Mouse (Mus musculus) adrenal gland, postnatal 10 days (tissue): ENCODE data around the gene Frmd4b. TPM values are rescaled to one million over a fixed set of nuclear protein-coding genes. Genes with fewer than 3 reads are reported as not detected.

ENCODE experiments used
- DNase-seq: peaks from one replicate; pipeline ENCODE4 v3.0.0; 2021; ENCODE audit warnings: mixed read lengths
- total RNA-seq, 2 experiments: library from RNA; stranded (reverse); gene quantifications; 2 replicates each; pipeline ENCODE4 v1.2.3; 2021

Frmd4b gene
- total RNA-seq, 2 experiments from 2014 or later = 20.0 to 27.9 TPM

DNA sequence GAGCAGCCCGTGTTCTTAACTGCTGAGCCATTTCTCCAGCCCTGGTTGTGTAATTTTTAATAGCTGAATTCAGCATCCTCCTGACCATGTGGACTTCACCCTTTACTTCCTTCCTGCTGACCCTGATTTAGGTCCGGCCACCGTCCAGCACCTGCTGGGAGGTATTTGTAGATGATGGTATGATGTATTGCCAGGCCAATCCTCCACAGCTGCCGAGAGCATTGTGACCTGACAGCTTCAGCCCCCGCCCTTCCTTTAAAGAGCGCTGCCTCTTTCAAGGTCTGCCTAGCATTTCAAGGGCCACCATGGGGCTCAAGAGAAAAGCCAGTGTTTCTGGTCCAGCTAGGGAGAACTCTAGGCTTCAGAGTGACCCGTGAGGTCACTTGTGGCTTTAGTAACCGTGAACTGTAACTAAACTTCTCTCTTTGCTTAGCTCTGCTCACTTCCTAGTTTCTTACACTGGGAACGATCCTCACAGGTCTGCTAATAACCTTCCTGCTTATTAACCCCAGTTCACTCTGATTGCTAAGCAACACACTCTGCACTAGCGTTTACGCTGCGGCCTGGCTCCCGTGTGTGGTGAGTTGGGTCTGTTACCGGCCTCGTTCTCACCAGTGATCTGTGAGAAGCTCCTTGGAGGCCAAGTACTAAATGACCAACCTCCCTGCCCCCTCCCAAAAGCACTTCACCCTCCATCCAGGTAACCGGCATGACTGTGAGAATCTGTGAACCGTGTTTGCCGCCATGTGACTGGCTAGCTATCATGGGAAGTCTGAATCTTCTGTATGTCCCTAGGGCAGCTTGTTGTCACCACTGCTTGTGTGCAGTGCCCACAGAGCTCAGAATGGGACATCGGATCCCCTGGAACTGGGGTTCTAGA, 138.1 kb downstream of the Frmd4b start:
- DNase-seq = no peak

- DNase-seq = no peak
Observed at GRCm38 (mm10) chr6:97473672-97474071, 143.7 kb downstream of the Frmd4b start.

- DNase-seq = no peak
Observed at GRCm38 (mm10) chr6:97472873-97473550, 144.3 kb downstream of the Frmd4b start.

- DNase-seq = no peak
Observed at GRCm38 (mm10) chr6:97463898-97464524, 153.3 kb downstream of the Frmd4b start.

DNA sequence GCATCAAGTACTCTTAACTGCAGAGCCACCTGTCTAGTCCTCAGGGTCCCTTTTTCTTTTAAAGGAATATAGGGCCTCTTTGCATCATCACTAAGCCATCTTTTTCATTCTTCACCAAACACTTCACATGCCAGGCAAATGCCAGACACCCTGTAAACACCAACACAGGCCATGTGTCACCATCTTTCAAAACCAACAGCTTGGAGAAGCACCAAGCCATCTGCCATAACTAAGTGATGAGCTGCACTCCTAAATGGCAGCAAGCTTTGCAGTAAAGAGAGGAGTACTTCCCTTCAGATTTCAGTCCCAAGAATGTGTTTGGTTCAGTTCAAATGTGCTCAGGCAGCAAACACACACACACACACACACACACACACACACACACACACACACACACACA, 154.9 kb downstream of the Frmd4b start:
- DNase-seq = no peak

- DNase-seq = no peak
Observed at GRCm38 (mm10) chr6:97459112-97459511, 158.2 kb downstream of the Frmd4b start.

- DNase-seq = no peak
Observed at GRCm38 (mm10) chr6:97458358-97458757, 159.0 kb downstream of the Frmd4b start.

DNA sequence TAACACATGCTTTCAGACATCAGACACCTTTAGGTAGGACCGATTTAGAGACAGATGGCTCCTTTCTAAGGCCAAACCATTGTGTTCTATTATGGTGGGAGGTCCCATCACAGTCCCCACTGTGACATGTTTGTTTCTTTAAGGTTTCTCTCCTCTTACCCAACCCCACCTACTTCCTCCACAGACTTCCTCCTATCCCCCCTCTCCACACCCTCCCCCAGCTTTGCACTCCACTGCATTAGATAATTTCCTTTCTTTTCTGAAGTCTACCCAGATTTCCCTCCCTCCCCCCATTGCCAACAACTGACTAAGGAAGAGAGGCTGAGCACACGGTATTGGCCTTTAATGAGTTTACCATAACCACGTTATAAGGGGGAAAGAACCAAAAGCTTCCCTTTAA, 159.4 kb downstream of the Frmd4b start:
- peak; percentile 31 for DNase-seq

GRCm38 (mm10) chr6:97457210-97457609, 160.1 kb downstream of the Frmd4b start:
- DNase-seq = peak; percentile 22

DNA sequence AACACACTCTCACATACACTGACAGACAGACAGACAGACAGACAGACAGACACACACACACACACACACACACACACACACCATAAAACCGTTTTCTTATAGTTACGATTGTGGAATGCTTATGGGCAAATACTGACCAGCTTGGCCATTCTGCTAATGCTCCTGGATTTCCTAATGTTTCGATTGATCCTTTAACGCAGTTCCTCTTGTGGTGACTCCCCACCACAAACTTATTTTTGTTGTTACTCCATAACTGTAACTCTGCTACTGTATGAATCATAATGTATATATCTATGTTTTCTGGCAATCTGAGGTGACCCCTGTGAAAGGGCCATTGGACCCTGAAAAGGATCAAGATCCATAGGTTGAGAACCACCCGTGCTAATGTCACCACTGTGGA, 165.1 kb downstream of the Frmd4b start:
- no peak for DNase-seq

GRCm38 (mm10) chr6:97449806-97450205, 167.5 kb downstream of the Frmd4b start:
- no peak for DNase-seq

- no peak for DNase-seq
Observed at GRCm38 (mm10) chr6:97447020-97447419, 170.3 kb downstream of the Frmd4b start.

DNA sequence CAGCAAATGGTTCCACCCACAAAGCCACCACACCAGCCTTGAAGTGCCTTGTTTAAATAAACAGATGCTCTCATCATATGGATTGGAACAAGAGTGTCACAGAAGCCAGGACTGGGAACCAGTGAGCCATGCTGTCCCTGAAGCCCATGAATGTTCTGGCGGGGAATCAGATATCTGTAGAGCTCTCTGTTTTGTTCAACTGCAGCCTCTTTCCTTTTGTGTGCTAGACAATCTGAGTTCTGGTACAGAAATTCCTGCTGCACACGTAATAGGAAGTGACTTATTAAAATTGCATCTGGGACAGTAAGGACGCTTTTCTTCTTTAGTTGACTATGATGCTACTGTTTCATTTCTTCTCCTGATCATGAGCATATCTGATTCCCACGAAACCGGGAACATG, 173.2 kb downstream of the Frmd4b start:
- DNase-seq = no peak

- peak; percentile 28 for DNase-seq
Observed at GRCm38 (mm10) chr6:97443522-97443921, 173.8 kb downstream of the Frmd4b start.

GRCm38 (mm10) chr6:97441357-97441756, 176.0 kb downstream of the Frmd4b start:
- DNase-seq = peak; percentile 48

GRCm38 (mm10) chr6:97438918-97439645, 178.3 kb downstream of the Frmd4b start:
- no peak for DNase-seq

GRCm38 (mm10) chr6:97434753-97435152, 182.6 kb downstream of the Frmd4b start:
- no peak for DNase-seq

GRCm38 (mm10) chr6:97431309-97432004, 185.9 kb downstream of the Frmd4b start:
- DNase-seq = no peak

- DNase-seq = no peak
Observed at GRCm38 (mm10) chr6:97430519-97430918, 186.8 kb downstream of the Frmd4b start.

DNA sequence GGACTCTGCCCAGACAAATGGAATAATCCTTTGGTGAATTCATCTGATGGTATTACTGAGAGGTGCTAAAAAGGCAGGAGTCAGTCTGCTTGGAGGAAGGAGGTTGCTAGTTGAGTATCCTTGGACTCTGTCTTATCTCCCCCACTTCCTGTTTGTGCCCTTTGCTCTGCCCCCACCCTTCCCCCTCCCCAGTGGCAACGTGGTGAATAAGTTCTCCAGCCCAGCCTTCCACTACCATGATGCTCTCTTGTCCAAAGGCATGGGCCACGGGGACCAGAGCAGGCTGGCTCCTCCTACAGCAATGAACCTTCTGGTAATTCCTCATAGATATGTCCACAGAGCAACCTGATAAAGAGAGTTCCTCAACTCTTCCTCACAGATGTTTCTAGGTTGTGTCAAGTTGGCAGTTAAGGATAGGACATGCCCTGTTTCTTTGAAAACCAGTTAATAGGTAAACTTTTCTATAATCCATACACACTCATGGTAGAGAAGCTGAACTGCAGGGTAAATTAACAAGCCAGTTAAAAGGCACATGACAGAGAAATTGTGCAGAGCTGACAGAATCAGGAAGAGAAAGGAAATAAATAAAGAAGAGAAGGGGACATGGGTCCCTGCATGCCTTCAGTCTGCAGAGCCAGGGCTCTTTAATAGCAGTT, 187.5 kb downstream of the Frmd4b start:
- no peak for DNase-seq

DNA sequence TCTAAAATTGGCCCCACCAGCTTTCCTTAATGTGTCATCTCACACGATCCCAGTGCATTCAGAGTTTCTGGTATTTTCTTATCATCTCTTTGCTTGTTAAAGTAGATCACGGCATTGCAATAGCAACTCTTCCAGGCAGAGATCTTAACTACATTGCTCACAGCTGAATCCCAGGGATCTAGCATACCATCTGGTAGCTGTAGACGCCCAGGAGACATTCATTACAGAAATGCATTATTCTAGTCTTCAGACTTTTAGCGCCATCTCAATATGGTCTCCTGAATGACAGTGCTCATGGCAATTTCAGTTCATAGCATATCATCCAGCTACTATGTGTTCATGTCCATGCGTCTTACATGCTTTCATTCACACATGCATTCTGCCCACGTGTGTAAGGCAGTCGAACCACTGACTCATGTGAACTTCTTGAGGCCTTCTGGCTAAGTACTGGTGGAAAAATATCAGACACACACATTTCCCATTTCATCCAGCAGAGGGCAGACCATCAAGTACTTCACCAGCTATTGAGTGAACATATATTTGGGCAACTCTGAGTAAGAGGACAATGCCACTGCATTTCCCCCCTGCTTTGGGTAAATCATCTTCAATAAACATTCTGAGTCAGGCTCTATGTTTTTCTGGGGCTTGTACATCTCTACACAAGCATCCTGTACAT, 197.4 kb downstream of the Frmd4b start:
- peak; percentile 83 for DNase-seq
